Comparison of ENCODE assay signal across 18 mouse cellular contexts in the genomic region with DNA sequence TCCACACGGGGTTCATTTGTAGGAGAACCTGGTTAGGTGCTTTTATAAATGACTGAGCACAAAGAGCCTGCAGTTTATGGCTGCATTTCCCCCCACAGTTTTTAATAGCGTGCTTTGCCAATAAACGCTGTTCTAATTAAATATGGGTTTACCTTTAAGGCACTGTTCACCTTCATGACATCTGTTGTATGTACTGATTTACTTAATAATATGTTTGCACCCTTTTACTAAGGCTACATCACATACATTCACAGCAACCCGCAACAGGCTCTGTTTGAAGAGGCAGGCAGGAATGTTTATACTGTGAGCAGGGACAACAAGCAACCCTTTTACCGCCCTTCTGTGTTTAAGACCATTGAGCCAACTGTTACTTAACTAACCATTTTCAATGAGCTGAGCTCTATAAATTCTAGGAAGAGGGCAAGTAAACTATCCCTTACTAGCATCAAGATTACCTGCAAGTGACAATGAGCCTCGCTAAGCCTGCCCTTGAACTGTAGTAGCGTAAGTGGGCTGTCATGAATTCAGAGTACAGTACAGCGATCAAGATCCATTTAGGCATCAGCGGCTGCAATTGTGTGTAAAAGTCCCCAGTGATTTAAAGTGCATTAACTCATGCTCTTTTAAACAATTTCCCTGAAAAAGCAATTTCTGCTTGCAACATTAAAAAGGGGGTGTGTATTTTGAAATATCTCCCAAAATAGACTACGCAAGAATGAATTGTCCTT. TPM values are rescaled to one million over a fixed set of nuclear protein-coding genes. Genes with fewer than 3 reads are reported as not detected.
"Had no signal": no experiment of that assay in that cellular context is flagged by ENCODE, and none has a peak within 500 bp of the region (broad histone marks: within the 10 kb centered on the region; RNA-seq: fewer than 3 reads in every experiment).

No protein-coding gene starts in this region.

- H3K36me3 ChIP-seq: liver, embryonic 13.5 days; lung, embryonic 15.5 days; stomach, embryonic 15.5 days had no signal

- H3K4me3 ChIP-seq: layer of hippocampus, adult 2 months; liver, embryonic 13.5 days; lung, embryonic 15.5 days; megakaryocyte, embryonic 14.5 days; midbrain, embryonic 15.5 days; stomach, embryonic 15.5 days had no signal

- H3K9ac ChIP-seq: liver, embryonic 13.5 days; liver, postnatal 0 days; lung, embryonic 15.5 days; midbrain, embryonic 15.5 days; stomach, embryonic 15.5 days had no signal

- DNase-seq: kidney, adult 18-20 months; kidney, postnatal 10 days; kidney, postnatal 4 days; liver; liver, embryonic 13.5 days; liver, postnatal 0 days; lung, postnatal 14 days; right cerebral cortex, postnatal 14 days; thymus, postnatal 36 days had no signal

- H3K27me3 ChIP-seq: liver, embryonic 13.5 days; lung, embryonic 15.5 days; megakaryocyte, embryonic 14.5 days; midbrain, embryonic 15.5 days; stomach, embryonic 15.5 days had no signal

- H3K27ac ChIP-seq: layer of hippocampus, adult 2 months; liver, embryonic 13.5 days; lung, embryonic 15.5 days; macrophage; midbrain, embryonic 15.5 days; stomach, embryonic 15.5 days had no signal

- ATAC-seq: liver, postnatal 0 days; midbrain, embryonic 15.5 days had no signal

- H3K4me1 ChIP-seq: liver, embryonic 13.5 days; lung, embryonic 15.5 days; megakaryocyte, embryonic 14.5 days; stomach, embryonic 15.5 days had no signal

- H3K9me3 ChIP-seq: liver, embryonic 13.5 days; lung, embryonic 15.5 days; megakaryocyte, embryonic 14.5 days; midbrain, embryonic 15.5 days; stomach, embryonic 15.5 days had no signal

- H3K4me2 ChIP-seq: liver, embryonic 13.5 days; lung, embryonic 15.5 days; midbrain, embryonic 11.5 days; midbrain, embryonic 15.5 days; stomach, embryonic 15.5 days had no signal

RNA-seq across cellular contexts. Expression of a gene that starts 35.1 kb away (rescaled TPM):
- total RNA-seq: monocyte, adult 5-6 weeks; neutrophil, adult 5-6 weeks had no signal
- polyA plus RNA-seq: macrophage had no signal
